Mouse (Mus musculus): ENCODE results near the gene 1810062G17Rik.

Gene 1810062G17Rik

GRCm38 (mm10) chr3:36471856-36472255 is 3.9 kb upstream of the 1810062G17Rik start:
- ChIA-PET CTCF (no interaction called here), POLR2A (no interaction called here)

DNA sequence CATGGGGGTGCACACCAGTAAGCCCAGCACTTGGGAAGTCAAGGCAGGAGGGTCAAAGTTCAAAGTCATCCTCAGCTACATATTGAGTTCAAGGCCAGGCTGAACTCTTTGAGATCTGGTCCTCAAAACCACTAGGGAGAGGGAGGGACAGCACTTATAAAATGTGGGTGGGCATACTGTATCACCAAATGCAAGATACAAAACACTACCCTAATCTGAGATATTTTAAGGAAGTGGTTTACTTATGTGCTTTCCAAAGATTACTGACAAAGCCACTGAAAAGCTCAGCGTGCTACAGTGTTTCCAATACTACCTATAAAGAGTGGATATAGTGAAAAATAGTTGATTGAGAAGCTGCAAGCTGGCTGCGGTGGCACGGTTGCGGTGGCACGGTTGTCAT is 2.5 kb upstream of the 1810062G17Rik start:
- CTCF ChIA-PET = interaction anchor here in 1 of 4 experiments (1.5 kb wide), 1 partner anchor 22 kb away, joined by 4 read pairs; no protein-coding TSS in a partner anchor

GRCm38 (mm10) chr3:36474421-36474820 is 1.3 kb upstream of the 1810062G17Rik start:
- POLR2A ChIA-PET = interaction anchor here (0.5 to 2.1 kb wide), 5 partner anchors 9 to 1254 kb away, joined by 3 to 9 read pairs (median 6); partner anchors contain the start of gene Mccc1 (in 1 of the 4)
- CTCF ChIA-PET = interaction anchor here in 2 of 4 experiments (0.7 to 1.2 kb wide), 3 partner anchors 17 to 22 kb away, joined by 3 to 5 read pairs (median 4); no protein-coding TSS in a partner anchor

More for the DNA sequence above, 2.5 kb upstream of the 1810062G17Rik start:
- POLR2A ChIA-PET = no interaction called here

GRCm38 (mm10) chr3:36474938-36475483 is 726 bp upstream of the 1810062G17Rik start:
- ChIA-PET POLR2A (interaction anchor here in 3 of 4 experiments (0.5 to 2.1 kb wide), 9 partner anchors 9 to 1254 kb away, joined by 3 to 9 read pairs (median 5); partner anchors contain the start of genes D3Ertd254e (in 1 of the 3) and Mccc1 (in 1 of the 3)), CTCF (interaction anchor here (0.7 to 2.7 kb wide), 8 partner anchors 10 to 22 kb away, joined by 3 to 9 read pairs (median 4); no protein-coding TSS in a partner anchor)

- ChIA-PET CTCF (interaction anchor here (0.6 to 2.7 kb wide), 6 partner anchors 19 to 146 kb away, joined by 3 to 9 read pairs (median 6); no protein-coding TSS in a partner anchor), POLR2A (interaction anchor here in 2 of 4 experiments (0.7 to 1.8 kb wide), 6 partner anchors 10 to 544 kb away, joined by 3 to 6 read pairs (median 4); partner anchors contain the start of gene D3Ertd254e (in 2 of the 2))
Measured at GRCm38 (mm10) chr3:36476261-36477155, 771 bp downstream of the 1810062G17Rik start.

DNA sequence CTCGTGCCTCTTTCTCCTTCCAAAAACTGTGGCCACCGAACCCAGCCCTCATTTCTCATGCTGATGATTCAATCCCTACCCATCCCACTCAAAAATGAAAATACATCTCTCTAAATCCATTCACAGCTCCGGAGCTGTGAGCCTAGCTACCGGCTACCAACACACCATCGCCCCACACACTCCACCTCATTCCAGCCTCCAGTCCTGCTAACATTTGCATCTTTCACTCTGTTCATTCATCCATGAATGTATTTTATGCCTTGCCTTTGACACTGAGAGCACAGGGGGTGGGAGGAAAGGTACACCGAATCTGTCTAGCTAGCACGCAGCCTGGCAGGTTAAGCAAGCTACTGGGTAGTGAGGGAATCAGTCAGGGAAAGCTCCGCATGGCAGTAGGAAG is 3.0 kb downstream of the 1810062G17Rik start:
- ChIA-PET POLR2A (no interaction called here), CTCF (interaction anchor here in 1 of 4 experiments (1.1 kb wide), 1 partner anchor 18 kb away, joined by 3 read pairs; no protein-coding TSS in a partner anchor)

GRCm38 (mm10) chr3:36480486-36480885 is 4.7 kb downstream of the 1810062G17Rik start:
- CTCF ChIA-PET = interaction anchor here in 1 of 4 experiments (1.3 kb wide), 1 partner anchor 15 kb away, joined by 6 read pairs; no protein-coding TSS in a partner anchor
- POLR2A ChIA-PET = interaction anchor here in 2 of 4 experiments (0.6 to 1.2 kb wide), 3 partner anchors 13 to 20 kb away, joined by 3 to 10 read pairs (median 3); no protein-coding TSS in a partner anchor

GRCm38 (mm10) chr3:36481776-36482193 is 6.0 kb downstream of the 1810062G17Rik start:
- CTCF ChIA-PET = no interaction called here
- POLR2A ChIA-PET = interaction anchor here in 2 of 4 experiments (1.2 kb wide), 2 partner anchors 15 to 16 kb away, joined by 3 read pairs; no protein-coding TSS in a partner anchor

- ChIA-PET POLR2A (interaction anchor here in 1 of 4 experiments (0.6 kb wide), 1 partner anchor 38 kb away, joined by 7 read pairs; no protein-coding TSS in a partner anchor), CTCF (interaction anchor here in 2 of 4 experiments (0.6 to 1.9 kb wide), 2 partner anchors 13 to 37 kb away, joined by 4 read pairs; no protein-coding TSS in a partner anchor)
Measured at GRCm38 (mm10) chr3:36482940-36483339, 7.2 kb downstream of the 1810062G17Rik start.

GRCm38 (mm10) chr3:36484292-36484691 is 8.6 kb downstream of the 1810062G17Rik start:
- ChIA-PET POLR2A (no interaction called here), CTCF (interaction anchor here in 2 of 4 experiments (0.7 to 1.5 kb wide), 2 partner anchors 11 to 12 kb away, joined by 3 to 4 read pairs; no protein-coding TSS in a partner anchor)

GRCm38 (mm10) chr3:36486176-36486575 is 10.4 kb downstream of the 1810062G17Rik start:
- ChIA-PET CTCF (interaction anchor here in 2 of 4 experiments (1.3 to 1.6 kb wide), 2 partner anchors 9 to 10 kb away, joined by 4 to 5 read pairs; no protein-coding TSS in a partner anchor), POLR2A (interaction anchor here in 1 of 4 experiments (1.0 kb wide), 1 partner anchor 11 kb away, joined by 3 read pairs; the partner anchor contains the start of genes 1810062G17Rik and Anxa5)

GRCm38 (mm10) chr3:36486881-36487280 is 11.1 kb downstream of the 1810062G17Rik start:
- ChIA-PET POLR2A (interaction anchor here in 1 of 4 experiments (1.0 kb wide), 1 partner anchor 11 kb away, joined by 3 read pairs; the partner anchor contains the start of genes 1810062G17Rik and Anxa5), CTCF (interaction anchor here in 1 of 4 experiments (1.3 kb wide), 1 partner anchor 8 kb away, joined by 4 read pairs; no protein-coding TSS in a partner anchor)

DNA sequence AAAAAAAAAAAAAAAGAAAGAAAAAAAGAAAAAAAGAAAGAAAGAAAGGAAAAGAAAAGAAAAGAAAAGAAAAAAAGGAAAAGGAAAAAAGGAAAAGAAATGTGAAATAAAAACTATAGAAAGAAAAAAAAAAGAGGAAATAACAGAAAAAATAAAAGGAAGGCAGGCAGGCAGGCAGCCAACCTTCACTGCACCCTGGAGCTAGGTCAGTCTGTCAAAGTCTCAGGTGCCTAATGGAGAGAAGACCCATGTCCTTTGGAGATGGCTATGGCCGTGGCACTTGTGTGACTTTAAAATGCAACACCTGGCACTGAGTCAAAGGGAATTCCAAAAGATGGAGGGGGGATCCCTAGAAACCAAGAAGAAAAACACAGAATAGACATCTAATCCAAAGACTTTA is 12.6 kb downstream of the 1810062G17Rik start:
- POLR2A ChIA-PET = interaction anchor here in 2 of 4 experiments (0.7 to 0.9 kb wide), 2 partner anchors 23 to 37 kb away, joined by 3 read pairs; no protein-coding TSS in a partner anchor
- CTCF ChIA-PET = interaction anchor here in 1 of 4 experiments (0.7 kb wide), 1 partner anchor 132 kb away, joined by 3 read pairs; no protein-coding TSS in a partner anchor

- ChIA-PET POLR2A (interaction anchor here in 2 of 4 experiments (0.7 to 0.9 kb wide), 2 partner anchors 24 to 38 kb away, joined by 3 read pairs; no protein-coding TSS in a partner anchor), CTCF (interaction anchor here in 1 of 4 experiments (0.7 kb wide), 1 partner anchor 133 kb away, joined by 3 read pairs; no protein-coding TSS in a partner anchor)
Measured at GRCm38 (mm10) chr3:36488899-36489589, 13.3 kb downstream of the 1810062G17Rik start.

GRCm38 (mm10) chr3:36489590-36489910 is 13.8 kb downstream of the 1810062G17Rik start:
- CTCF ChIA-PET = no interaction called here
- POLR2A ChIA-PET = no interaction called here

GRCm38 (mm10) chr3:36491535-36491934 is 15.8 kb downstream of the 1810062G17Rik start:
- ChIA-PET CTCF (interaction anchor here in 1 of 4 experiments (0.6 kb wide), 1 partner anchor 17 kb away, joined by 5 read pairs; no protein-coding TSS in a partner anchor), POLR2A (interaction anchor here in 1 of 4 experiments (1.6 kb wide), 1 partner anchor 16 kb away, joined by 5 read pairs; the partner anchor contains the start of genes 1810062G17Rik and Anxa5)

GRCm38 (mm10) chr3:36492716-36493391 is 17.1 kb downstream of the 1810062G17Rik start:
- ChIA-PET CTCF (no interaction called here), POLR2A (interaction anchor here in 2 of 4 experiments (1.4 to 1.6 kb wide), 2 partner anchors 17 to 31 kb away, joined by 3 to 5 read pairs; partner anchors contain the start of genes 1810062G17Rik (in 1 of the 2) and Anxa5 (in 1 of the 2))
